Mouse (Mus musculus) frontal cortex, postnatal 36 days (tissue): ENCODE data around the gene Sdad1.
A peak's percentile ranks its signal among the peaks of the same experiment; 100 is the strongest.
"Not testable (repeated sequence)": the region's sequence is repeated elsewhere in the genome, so short reads cannot be mapped to it uniquely, and the experiment has no call there.

Experiments used
- DNase-seq, 2 experiments: peaks; one replicate each; pipeline ENCODE4 v3.0.0; 2022; ENCODE audit warnings: low spot score in 2 of 2

Sdad1 gene

DNA sequence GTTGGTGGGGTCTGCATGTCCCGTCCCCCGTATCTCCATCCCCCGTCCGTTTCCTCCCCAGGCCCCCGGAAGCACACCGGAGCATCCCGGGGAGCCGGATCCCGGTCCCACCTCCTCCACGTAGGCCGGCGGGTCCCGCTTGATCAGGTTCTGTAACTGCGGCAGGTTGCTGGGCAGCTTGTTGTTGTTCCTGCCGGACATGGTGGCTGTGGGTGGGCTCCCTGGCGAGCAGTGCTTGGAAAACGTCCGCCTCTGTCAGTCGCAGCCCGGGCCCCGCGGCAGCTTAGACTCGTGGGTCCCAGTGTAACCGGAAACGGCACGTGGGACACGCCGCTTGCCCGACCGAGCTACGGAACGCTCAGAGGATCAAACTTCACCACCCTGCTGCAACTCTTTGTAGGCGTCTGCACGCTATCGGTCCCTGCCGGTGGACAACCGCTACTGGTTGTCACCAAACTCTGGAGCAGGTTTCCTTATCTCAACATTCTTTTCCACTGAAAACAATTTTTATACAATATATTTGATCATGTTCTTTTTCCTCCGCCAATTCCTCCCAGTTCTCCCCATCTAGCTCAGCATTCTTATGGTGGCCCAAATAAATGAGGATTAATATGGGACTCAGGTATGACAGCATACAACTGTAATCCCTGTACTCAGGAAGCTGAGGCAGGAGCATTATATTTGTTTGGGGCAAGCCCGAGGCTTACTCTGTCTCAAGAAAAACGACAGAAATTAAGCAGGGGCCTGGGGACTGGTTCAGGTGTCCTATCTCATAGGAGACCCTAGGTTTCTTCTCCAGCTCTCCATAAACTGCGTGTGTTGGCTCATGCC, at the start of gene Sdad1:
Gene Sdad1, minus strand, starts transcription at position 799 of the 831 bp plus-strand sequence.
- DNase-seq, result peak; percentile 96 to 97

DNA sequence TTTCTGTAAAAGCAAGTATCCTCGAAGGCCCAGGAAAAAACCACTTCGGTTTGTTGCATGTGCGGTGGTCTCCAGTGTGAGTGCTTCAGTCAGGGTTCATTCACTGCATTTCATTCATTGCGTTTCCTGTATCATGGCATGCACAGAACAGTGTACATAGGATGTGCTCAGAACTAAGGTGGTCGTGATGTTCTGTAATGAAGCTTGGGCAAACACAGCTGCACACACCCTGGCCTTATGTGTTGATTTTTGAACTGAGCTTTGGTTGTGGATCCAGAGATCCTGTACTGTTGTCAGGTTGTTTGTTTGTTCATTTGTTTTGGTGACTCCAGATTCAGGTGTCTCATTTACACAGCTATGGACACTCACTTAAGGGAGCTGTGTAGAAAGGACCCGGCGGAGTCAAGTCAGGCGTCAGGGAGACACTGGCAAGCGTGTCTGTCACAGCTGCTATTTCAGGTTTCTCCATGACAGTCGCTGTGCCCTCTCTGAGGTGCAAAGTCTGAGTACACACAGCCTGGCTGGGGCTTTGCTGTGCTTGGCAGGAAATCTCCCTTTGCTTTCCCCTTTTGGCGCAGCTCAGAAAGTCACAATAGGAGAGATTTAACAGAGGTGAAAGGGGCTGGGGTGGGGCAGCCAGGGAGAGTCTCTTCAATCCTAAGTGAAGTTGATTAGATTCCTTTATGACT, 48.6 kb upstream of the Sdad1 start:
- no peak for DNase-seq

DNA sequence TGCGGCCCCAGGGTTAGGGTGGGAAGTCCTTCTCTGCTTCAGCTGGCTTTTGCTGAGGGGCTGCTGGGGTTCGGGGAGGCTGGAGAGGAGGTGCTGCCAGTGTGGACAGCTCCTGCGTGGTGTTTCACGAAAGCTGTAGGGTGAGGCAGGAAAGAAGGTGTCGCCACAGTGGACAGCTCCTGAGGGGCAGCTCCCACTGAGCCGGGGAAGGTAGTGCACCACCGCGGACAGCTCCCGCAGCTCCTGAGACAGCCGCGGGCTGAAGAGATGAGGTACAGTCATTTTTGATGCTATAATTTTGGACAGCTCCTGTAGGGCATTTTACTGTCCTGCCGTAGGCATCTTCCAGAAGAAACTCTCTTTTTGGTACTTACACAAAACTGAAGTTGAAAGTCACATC, 47.8 kb upstream of the Sdad1 start:
- no peak for DNase-seq

- no peak for DNase-seq
Measured at GRCm38 (mm10) chr5:92353517-92353916, 43.2 kb upstream of the Sdad1 start.

GRCm38 (mm10) chr5:92352716-92353115, 42.4 kb upstream of the Sdad1 start:
- not testable (repeated sequence) for DNase-seq

DNA sequence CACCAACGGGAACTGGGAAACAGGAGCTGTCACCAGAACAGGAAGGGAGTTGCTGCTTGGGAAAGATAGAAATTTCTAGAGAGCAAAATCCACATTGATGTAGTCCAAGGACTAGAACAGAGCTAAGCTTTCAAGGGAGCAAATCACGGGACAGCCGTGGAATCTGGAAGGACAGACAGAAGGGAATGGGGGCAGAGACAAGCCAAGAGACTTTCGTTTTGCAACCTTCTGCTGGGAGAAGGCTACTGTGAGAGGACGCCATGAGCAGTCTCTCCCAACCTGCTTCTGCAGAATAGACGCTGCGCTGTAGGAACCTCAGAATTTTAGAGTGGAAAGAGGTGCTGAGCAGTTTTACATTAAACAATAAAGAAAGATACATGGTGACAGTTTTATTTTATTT, 39.5 kb upstream of the Sdad1 start:
- no peak for DNase-seq

DNA sequence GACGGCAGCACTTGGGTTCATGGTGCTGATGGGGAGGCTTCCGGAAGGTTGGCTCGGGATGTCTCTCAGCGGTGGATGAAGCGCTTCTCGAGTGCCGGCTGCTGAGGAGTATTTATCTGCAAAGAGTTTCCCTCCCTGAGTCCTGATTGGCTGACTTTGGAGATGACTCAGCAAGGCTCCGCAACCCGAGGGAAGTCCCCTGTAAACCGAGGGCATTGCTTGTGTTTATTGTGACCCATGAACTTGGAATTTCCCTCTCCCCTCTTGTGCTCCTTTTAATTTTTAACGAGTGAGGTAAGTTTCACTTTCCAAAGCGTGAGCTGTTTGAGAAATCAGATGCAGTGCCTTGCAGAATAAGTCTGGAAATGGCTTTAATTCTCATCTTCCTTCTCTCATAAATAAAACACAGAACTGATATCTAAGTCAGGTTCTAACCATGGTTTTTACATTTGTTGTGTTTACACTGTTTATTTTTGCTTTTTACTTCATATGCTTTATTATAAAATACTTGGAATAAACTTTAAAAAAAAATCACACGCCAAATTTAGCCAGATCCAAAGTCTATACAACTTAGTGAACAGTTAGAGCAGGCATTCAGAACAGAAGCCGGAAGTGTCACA, 38.6 kb upstream of the Sdad1 start, which contains the start of gene Cxcl10:
Gene Cxcl10, minus strand, starts transcription at position 96 of the 620 bp plus-strand sequence.
- peak in 1 of 2 experiments; percentile 26 for DNase-seq

- no peak for DNase-seq
Measured at GRCm38 (mm10) chr5:92345006-92345405, 34.7 kb upstream of the Sdad1 start.

- DNase-seq, result no peak
Measured at GRCm38 (mm10) chr5:92340606-92341005, 30.3 kb upstream of the Sdad1 start.

- DNase-seq, result no peak
Measured at GRCm38 (mm10) chr5:92336743-92337142, 26.5 kb upstream of the Sdad1 start.

DNA sequence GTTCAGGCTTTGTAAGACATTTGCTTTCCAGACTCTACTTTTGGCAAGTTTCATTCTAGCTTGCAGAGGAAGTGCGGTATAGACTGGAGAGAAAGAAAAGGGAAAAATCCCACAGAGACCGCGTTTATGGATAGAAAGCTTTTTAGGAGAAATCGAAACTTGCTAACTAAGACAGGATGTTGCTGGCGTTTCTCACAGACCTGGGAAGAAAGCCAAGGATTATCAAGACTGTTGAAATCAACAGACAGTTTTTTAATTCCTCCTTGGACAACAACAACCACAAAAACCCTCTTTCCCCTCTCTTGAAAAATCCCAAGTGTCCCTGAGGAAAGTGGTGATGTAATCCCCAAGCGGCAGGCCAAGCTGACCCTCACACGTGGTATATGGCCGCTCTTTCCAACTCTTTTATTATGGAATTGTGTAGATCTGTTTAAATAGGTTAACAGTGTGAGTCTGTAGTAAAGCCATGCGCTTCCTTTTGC, 22.1 kb upstream of the Sdad1 start:
- no peak for DNase-seq

GRCm38 (mm10) chr5:92331635-92332338, 21.5 kb upstream of the Sdad1 start, which contains the start of gene Art3:
Gene Art3, plus strand, starts transcription at chr5:92331827.
- no peak for DNase-seq

GRCm38 (mm10) chr5:92331122-92331521, 20.8 kb upstream of the Sdad1 start:
- DNase-seq, result no peak

- no peak for DNase-seq
Measured at GRCm38 (mm10) chr5:92327929-92328328, 17.6 kb upstream of the Sdad1 start, which contains the start of gene Cxcl9. Gene Cxcl9, minus strand, starts transcription at chr5:92328079.

- no peak for DNase-seq
Measured at GRCm38 (mm10) chr5:92327367-92327766, 17.1 kb upstream of the Sdad1 start.

DNA sequence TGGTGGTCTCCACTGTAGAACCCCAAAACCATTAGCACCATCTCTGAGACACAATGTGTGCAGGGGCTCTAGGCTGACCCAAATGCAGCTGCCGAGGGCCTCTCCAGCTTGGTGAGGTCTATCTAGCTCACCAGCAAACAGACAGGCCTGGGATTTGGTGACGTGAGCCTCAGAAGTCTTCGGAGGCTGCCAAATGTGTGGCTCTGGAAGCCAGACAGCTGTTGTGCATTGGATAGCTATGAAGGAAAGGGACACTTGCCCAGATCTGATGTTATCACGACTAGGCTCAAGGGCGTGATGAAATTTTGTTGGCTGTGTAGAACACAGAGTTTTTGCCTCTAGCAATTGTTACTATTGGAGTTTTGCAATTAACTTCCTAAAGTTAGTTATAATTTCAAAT, 13.0 kb upstream of the Sdad1 start:
- DNase-seq, result no peak

GRCm38 (mm10) chr5:92322612-92323011, 12.3 kb upstream of the Sdad1 start:
- no peak for DNase-seq

- no peak for DNase-seq
Measured at GRCm38 (mm10) chr5:92321631-92322400, 11.5 kb upstream of the Sdad1 start.

- DNase-seq, result no peak
Measured at GRCm38 (mm10) chr5:92318596-92318995, 8.3 kb upstream of the Sdad1 start.

GRCm38 (mm10) chr5:92318119-92318518, 7.8 kb upstream of the Sdad1 start:
- no peak for DNase-seq

GRCm38 (mm10) chr5:92313776-92314175, 3.5 kb upstream of the Sdad1 start:
- no peak for DNase-seq
